Mouse (Mus musculus): ENCODE measurements around the gene Inca1. TPM values are rescaled to one million over a fixed set of nuclear protein-coding genes. Genes with fewer than 3 reads are reported as not detected.

Gene Inca1
- total and polyA plus RNA-seq, 3 experiments: 1.7 to 3.8 (median 3.4) TPM

DNA sequence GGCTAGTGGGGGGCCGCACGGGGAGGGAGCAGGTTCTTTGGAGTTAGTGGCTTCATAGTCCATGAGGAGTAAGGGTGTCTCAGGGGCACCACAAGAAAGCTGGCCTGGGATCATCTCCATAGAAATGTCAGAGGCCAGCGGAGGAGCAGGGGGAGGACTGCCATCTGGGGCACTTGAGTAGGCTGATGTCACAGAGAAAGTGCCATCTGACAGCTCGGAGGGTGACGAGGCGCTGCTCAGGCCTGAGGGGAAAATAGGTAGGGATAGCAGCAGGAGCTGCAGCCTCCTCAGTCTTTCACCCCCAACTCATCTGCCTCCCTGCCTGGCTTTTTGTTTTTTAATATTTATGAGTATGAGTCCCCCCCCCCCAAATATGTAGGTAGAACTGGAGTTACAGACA is 25.9 kb downstream of the Inca1 start:
- in situ Hi-C loops (cut with MboI; ENCODE audit: low pct_ligation_motif_present, low pct_unique_long_range_greater_than_20kb, low sequenced_read_pairs): loop anchor here (5.0 kb wide), 1 partner anchor 33 kb away; no protein-coding TSS in a partner anchor
- Histone ChIP-seq H3K36me3 (replicated peaks in 1 of 2; ENCODE audit: control insufficient read depth in 1 of 2, insufficient read depth in 1 of 2, low read length in 1 of 2) (peaks cover 53 to 76% of the 10 kb centered on the region in 2 experiments), H3K27ac (ENCODE audit: insufficient read depth, low read depth) (no peak overlapping the region), H3K27me3 (replicated peaks) (no peaks in the 10 kb centered on the region), H3K9me3 (replicated peaks; ENCODE audit: low read length) (no peaks in the 10 kb centered on the region), H3K79me2 (replicated peaks; ENCODE audit: control insufficient read depth, extremely low read depth, insufficient read depth, poor library complexity, severe bottlenecking) (no peaks in the 10 kb centered on the region), H3K4me1 (ENCODE audit: control insufficient read depth in 1 of 2, insufficient read depth in 2 of 2) (peaks cover 0 to 21% of the 10 kb centered on the region in 2 experiments; a peak in 2 of 4 replicates), H3K4me2 (ENCODE audit: insufficient read depth, low read depth, poor library complexity, severe bottlenecking) (no peak overlapping the region), H3K4me3 (replicated peaks in 1 of 3; ENCODE audit: low read depth in 2 of 3, low read length in 2 of 3, poor library complexity in 1 of 3) (no peak overlapping the region), H3K9ac (ENCODE audit: insufficient read depth, low read depth) (no peak overlapping the region)
- dilution Hi-C loops (cut with MboI; ENCODE audit: extremely low pct_ligation_motif_present, extremely low pct_unique_long_range_greater_than_20kb, low sequenced_read_pairs): no loop called here
- no peak for TF ChIP-seq CHD2 (IDR thresholded peaks at IDR 0.05; ENCODE audit: low read length)
- TF ChIP-seq RAD21 (IDR thresholded peaks at IDR 0.05; ENCODE audit: low read depth, low read length): no peak
- TF ChIP-seq MYC (IDR thresholded peaks at IDR 0.05; ENCODE audit: low read depth, low read length): no peak
- no peak for TF ChIP-seq MAX (IDR thresholded peaks at IDR 0.05; ENCODE audit: low read length)
- TF ChIP-seq USF1 (IDR thresholded peaks at IDR 0.05; ENCODE audit: low read depth, low read length): no peak
- no peak for TF ChIP-seq JUN (IDR thresholded peaks at IDR 0.05; ENCODE audit: insufficient read depth, low read depth, low read length)
- TF ChIP-seq ZMIZ1 (IDR thresholded peaks at IDR 0.05; ENCODE audit: low read depth, low read length): no peak
- TF ChIP-seq EP300 (IDR thresholded peaks at IDR 0.05; ENCODE audit: low read length): no peak
- TF ChIP-seq POLR2AphosphoS2 (IDR thresholded peaks at IDR 0.05; ENCODE audit: low read depth, low read length): no peak
- no peak for TF ChIP-seq PAX5 (IDR thresholded peaks at IDR 0.05; ENCODE audit: low read length)
- TF ChIP-seq MEF2A (IDR thresholded peaks at IDR 0.05; ENCODE audit: borderline replicate concordance, low read depth, low read length): no peak
- no peak for TF ChIP-seq NELFE (IDR thresholded peaks at IDR 0.05; ENCODE audit: low read depth, low read length)
- DNase-seq (ENCODE audit: extremely low read depth): no peak

DNA sequence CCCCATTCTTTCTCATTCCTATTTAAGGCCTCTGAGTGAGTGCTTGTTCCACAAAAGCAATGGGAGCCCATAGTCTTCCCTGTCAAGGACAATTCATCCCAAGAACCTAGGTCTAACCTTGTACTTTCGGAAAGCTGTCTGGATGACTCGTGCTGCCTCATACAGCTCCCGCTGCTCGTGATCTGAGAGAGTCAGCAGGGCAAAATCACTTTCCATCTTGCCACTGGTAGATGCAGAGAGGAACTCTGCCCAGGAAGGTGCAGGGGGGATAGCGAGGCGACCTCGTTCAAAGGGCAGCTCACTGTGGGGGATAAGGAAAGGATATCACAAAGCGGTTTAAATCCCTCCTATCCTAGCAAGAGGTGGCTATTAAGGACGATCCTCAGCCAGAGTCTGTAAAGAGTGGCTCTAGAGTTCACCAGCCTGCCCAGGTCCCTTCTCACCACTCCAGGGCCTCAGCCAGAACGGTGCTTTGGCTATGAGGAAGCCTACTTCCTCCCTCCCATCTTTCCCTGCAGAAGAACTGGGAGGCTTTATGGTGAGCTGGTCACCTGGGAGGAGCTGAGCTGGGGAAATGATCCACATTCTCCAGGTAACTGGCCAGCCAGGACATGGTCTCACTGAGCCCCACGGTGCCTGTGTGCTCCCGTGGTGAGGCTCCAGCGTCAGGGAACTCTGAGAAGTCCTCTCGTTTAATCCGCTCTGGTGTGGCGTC is 28.5 kb downstream of the Inca1 start:
- no peak for TF ChIP-seq IRF4 (IDR thresholded peaks at IDR 0.05; ENCODE audit: low read depth, low read length)
- no peak for TF ChIP-seq MAX (IDR thresholded peaks at IDR 0.05; ENCODE audit: low read length)
- no peak for TF ChIP-seq ZKSCAN1 (IDR thresholded peaks at IDR 0.05; ENCODE audit: borderline replicate concordance, low read depth, low read length)
- no peak for TF ChIP-seq KAT2A (IDR thresholded peaks at IDR 0.05; ENCODE audit: insufficient replicate concordance, low read length)
- no peak for TF ChIP-seq CHD1 (IDR thresholded peaks at IDR 0.05; ENCODE audit: low read depth, low read length)
- TF ChIP-seq SMC3 (IDR thresholded peaks at IDR 0.05; ENCODE audit: low read depth, low read length): no peak
- no peak for TF ChIP-seq UBTF (IDR thresholded peaks at IDR 0.05; ENCODE audit: low read depth, low read length)
- no peak for TF ChIP-seq GABPA (IDR thresholded peaks at IDR 0.05; ENCODE audit: insufficient replicate concordance, low read depth, low read length)
- no peak for TF ChIP-seq MXI1 (IDR thresholded peaks at IDR 0.05; ENCODE audit: low read depth, low read length)
- no peak for TF ChIP-seq POLR2AphosphoS2 (IDR thresholded peaks at IDR 0.05; ENCODE audit: low read depth, low read length)
- TF ChIP-seq E2F4 (IDR thresholded peaks at IDR 0.05; ENCODE audit: insufficient replicate concordance, low read depth, low read length): no peak
- no peak for TF ChIP-seq MAZ (IDR thresholded peaks at IDR 0.05; ENCODE audit: low read depth, low read length)
- DNase-seq (ENCODE audit: extremely low read depth): no peak
- Histone ChIP-seq H3K79me2 (replicated peaks; ENCODE audit: control insufficient read depth, extremely low read depth, insufficient read depth, poor library complexity, severe bottlenecking) (peaks cover 18% of the 10 kb centered on the region), H3K27ac (ENCODE audit: insufficient read depth, low read depth) (no peak overlapping the region), H3K27me3 (replicated peaks) (no peaks in the 10 kb centered on the region), H3K36me3 (replicated peaks in 1 of 2; ENCODE audit: control insufficient read depth in 1 of 2, insufficient read depth in 1 of 2, low read length in 1 of 2) (peaks cover 43 to 66% of the 10 kb centered on the region in 2 experiments), H3K9ac (ENCODE audit: insufficient read depth, low read depth) (no peak overlapping the region), H3K4me2 (ENCODE audit: insufficient read depth, low read depth, poor library complexity, severe bottlenecking) (no peak overlapping the region), H3K9me3 (replicated peaks; ENCODE audit: low read length) (no peaks in the 10 kb centered on the region), H3K4me3 (replicated peaks in 1 of 3; ENCODE audit: low read depth in 2 of 3, low read length in 2 of 3, poor library complexity in 1 of 3) (no peak overlapping the region), H3K4me1 (ENCODE audit: control insufficient read depth in 1 of 2, insufficient read depth in 2 of 2) (peaks cover 10 to 33% of the 10 kb centered on the region in 2 experiments)
- dilution Hi-C loops (cut with MboI; ENCODE audit: extremely low pct_ligation_motif_present, extremely low pct_unique_long_range_greater_than_20kb, low sequenced_read_pairs) (no loop called here), in situ Hi-C loops (cut with MboI; ENCODE audit: low pct_ligation_motif_present, low pct_unique_long_range_greater_than_20kb, low sequenced_read_pairs) (loop anchor here (5.0 kb wide), 1 partner anchor 36 kb away; no protein-coding TSS in a partner anchor)
